Mouse (Mus musculus) CD4-positive, CD25-positive, alpha-beta regulatory T cell, adult 4 months (primary cell): ENCODE results near the gene Ttll5. TPM values are rescaled to one million over a fixed set of nuclear protein-coding genes. Genes with fewer than 3 reads are reported as not detected.

Source experiments
- ATAC-seq: one replicate; pipeline ENCODE4 v1.8.0; 2017
- polyA plus RNA-seq, 2 experiments: library from polyadenylated mRNA; unstranded; fragments of 100-300 nt; shearing (Covaris generic); gene quantifications; one replicate each; pipeline ENCODE4 v1.2.1; 2017

Ttll5 gene
- 10 to 100 TPM in 1 of 2 experiments, 1 to 10 TPM in 1; 8.3 to 11.0 TPM for polyA plus RNA-seq

DNA sequence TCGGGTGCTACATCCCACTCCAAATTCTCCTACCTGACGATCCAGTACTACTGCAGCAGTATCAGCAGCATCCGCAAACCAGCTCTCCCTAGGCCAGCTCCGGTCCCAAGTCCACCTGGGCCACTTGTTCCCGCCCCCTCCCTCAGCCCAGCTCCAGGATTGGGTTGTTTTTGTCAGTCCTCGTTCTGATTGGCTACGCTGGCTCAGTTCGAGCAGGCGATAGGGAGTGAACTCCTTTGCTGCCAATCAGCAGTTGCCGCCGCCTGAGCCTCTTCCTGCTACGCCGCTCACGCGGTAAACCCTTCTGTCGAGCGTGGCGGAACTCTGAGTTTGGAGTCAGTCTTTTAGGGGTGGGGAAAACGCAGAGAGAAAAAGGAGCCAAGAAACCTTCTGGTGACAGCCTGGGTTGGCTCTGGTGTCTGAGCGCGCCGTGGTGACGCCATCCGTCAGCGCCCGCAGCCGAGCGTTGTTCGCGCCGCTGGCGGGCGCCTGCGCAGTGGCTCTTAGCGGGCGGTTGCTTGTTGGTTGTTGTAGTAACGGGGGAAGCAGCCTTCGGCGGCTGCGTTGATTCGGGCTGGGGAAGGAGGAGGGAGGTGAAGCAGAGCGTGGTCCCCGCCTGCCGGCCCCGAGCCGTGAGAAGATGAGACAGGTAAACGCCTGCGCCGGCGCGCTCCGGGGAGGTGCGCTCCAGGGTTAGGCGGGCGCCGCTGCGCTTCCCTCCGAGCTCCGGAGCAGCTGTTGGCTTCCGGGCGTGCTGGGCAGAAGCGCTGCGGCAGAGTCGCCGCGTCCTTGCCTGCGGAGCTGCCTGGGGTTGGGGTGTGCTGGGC is at the start of gene Ttll5, which contains the start of gene Erg28:
TSS of gene Ttll5 (plus strand) at position 222 of the 827 bp plus-strand sequence.
TSS of gene Erg28 (minus strand) at position 113 of the 827 bp plus-strand sequence.
- ATAC-seq: peak; percentile 90

DNA sequence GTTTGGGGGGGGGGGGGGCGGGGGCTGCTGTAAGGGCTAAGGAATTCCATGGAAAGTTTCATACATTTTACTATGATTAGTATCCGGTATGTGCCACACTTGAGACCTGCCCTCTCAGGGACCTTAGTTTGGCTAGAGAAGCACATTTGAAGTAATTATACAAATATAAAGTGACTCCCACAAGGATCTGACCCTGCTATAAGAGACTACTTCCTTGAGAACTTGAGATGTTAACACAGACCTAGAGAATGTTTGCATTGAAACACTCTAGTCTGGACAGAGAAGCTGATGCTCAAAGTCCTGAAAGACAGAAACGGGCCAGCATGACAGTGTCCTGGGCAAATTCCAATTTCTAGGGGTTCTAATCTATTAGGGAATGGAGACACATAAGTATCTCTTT is 45.5 kb upstream of the Ttll5 start:
- ATAC-seq: no peak

DNA sequence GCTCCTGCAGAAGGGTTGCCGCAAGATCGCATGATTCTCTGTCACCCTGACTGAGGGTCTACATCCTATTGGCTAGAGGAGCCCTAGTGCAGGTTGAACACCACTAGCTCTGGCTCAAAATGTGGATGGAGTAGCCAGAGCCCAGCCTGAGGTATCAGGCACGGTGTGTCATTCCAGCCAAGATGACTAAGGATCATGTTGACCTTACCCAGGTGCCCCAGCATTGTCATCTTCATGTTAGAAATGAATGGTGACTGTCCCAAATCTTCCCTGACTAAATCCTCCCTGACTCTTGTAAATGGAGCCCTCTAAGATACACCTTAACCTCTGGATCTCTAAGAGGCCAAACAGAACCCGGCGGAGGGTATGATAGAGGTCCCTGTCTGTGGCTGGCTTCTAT is 44.8 kb upstream of the Ttll5 start:
- no peak for ATAC-seq

GRCm38 (mm10) chr12:85781606-85782005 is 42.9 kb upstream of the Ttll5 start:
- ATAC-seq: no peak

- no peak for ATAC-seq
These were observed 39.3 kb upstream of the Ttll5 start for GRCm38 (mm10) chr12:85784916-85785815.

DNA sequence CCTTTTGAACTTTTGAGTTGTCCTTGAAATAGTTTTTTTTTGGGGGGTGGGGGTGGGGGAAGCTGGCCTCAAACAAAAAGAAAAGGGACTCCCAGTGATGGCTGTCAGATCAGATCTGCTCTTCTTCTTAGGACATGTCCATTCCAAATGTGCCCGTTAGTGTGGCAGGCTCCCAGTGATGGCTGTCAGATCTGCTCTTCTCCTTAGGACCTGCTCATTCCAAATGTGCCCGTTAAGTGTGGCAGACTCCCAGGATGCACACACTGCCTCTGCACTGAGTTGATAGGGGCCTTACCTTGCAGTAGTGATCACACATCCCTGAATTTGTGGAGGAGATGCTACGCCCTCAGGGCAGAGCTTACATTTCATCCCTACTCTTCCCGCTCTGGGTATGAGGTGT is 32.3 kb upstream of the Ttll5 start:
- ATAC-seq: no peak

DNA sequence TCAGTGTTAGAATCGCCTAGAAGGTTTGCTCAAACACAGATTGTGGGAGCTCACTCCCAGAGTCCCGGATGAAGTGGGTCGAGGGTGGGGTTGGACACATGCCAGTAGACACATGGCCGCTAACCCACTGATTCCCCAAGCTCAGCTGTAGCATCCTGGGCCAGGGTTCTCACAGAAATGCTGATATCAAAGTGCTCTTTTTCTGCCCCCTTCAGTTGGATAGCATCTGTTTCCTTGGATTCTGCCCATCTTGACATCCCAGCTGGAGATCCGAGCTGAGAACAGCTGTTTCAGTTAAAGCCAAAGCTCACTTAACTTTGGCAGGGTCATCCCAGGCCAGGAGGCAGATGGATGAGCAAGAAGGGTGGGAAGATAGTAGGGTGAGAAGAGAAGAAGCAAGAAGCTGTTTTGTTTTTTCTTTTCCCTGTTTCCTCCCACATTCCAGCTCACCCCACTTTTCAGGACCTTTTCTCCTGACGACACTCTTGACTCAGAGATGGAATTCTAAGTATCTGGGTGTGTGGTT is 31.6 kb upstream of the Ttll5 start:
- ATAC-seq: no peak

GRCm38 (mm10) chr12:85794094-85794493 is 30.4 kb upstream of the Ttll5 start:
- ATAC-seq: no peak

DNA sequence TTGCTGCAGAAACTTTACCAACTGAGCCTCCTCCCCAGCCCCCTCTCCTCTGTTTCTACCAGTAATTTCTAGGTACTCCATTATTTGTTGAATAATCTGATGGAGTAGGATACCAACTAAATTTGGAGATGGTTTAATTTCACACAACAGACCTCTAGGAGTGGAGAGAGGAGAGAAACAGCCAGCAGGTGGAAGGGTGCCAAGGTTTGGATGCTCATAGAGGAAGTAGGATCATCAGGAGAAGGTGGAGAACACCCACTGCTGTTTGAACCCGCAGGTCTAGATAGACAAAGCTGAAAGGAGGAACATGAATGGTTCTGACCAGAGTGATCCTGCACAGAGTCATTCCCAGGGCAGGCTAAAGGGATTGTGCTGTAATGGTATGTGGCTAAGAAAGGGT is 28.9 kb upstream of the Ttll5 start:
- no peak for ATAC-seq

GRCm38 (mm10) chr12:85800031-85800430 is 24.4 kb upstream of the Ttll5 start:
- ATAC-seq: no peak

- ATAC-seq: no peak
These were observed 14.7 kb upstream of the Ttll5 start for GRCm38 (mm10) chr12:85809726-85810125.

DNA sequence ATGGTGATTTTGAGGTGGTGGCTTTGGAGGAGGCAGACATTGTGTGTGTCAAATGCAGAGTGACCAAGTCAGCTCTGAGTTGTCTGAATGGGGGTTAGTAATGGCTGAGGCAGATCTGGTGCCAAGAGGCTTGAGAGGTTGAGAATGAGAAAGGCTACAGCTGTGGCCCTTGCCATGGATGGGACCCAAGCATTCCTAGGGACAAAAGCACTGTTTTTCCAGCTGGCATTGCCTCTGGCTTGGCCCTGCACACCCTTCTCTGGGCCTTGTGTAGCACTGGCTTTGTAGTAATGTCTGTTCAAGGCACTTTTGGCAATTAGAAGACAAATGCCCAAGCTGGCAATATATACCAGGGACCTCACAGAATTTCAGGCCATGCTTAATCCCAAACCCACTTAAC is 13.5 kb upstream of the Ttll5 start:
- no peak for ATAC-seq

DNA sequence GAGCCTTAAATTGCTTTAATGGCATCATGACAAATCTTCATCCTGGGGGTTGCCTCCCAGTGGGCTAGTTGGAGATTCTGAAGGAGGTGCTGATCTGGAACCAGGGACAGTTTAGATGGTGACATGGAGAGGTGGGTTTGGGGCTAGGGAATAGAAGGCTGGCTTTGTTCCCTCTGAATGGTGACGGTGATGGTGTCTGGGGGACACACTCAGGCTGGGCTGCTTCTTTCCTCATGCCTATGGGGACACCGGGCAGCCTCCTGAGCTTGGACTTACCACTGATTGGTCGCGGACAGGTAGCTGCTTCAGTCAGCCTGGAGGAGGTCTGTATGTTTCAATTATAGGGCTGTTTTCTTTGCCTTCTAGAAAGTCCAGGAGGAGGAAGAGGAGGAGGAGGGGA is 12.8 kb upstream of the Ttll5 start:
- no peak for ATAC-seq

DNA sequence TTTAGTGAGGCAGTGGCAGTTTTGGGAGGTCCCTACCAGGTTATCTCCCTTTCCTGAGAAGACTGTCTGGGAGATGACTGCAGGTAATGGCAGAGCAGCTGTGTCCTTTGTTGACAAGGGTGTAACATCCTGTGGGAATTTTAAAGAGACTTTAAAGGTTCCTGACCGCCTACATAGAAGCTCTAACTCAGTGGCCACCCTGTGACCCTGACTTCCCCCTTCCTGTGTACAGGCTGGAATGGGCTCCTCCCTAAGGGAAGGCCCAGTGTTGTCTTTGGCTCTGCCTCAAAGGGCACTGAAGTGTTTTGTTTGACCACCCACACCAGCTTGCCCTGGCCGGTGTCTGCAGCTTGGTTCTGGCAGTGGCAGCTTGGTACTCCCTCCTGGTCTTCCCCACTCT is 10.9 kb upstream of the Ttll5 start:
- ATAC-seq: no peak

- no peak for ATAC-seq
These were observed 2.4 kb upstream of the Ttll5 start for GRCm38 (mm10) chr12:85822051-85822450.

- no peak for ATAC-seq
These were observed 902 bp downstream of the Ttll5 start for GRCm38 (mm10) chr12:85825361-85825760.

DNA sequence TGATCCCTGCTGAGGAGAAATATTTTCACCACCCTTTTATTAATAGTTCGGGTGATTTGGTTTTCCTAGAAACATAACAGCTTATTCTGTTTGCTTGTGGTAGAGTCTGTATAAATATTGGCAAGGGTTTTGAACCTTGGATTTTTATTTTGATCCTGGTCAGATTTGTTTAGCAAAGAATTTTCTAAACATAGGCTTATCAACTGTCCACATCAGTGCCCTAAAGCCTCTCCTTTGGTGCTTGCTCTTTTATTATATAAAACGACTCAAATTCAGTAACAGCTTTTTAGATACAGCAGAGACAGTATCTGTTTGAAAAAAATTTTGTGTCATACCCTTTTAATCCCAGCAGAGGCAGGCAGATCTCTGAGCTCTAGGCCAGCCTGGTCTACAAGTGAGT is 1.4 kb downstream of the Ttll5 start:
- ATAC-seq: no peak

- no peak for ATAC-seq
These were observed 4.4 kb downstream of the Ttll5 start for GRCm38 (mm10) chr12:85828856-85829255.

GRCm38 (mm10) chr12:85829866-85830265 is 5.4 kb downstream of the Ttll5 start:
- ATAC-seq: no peak

DNA sequence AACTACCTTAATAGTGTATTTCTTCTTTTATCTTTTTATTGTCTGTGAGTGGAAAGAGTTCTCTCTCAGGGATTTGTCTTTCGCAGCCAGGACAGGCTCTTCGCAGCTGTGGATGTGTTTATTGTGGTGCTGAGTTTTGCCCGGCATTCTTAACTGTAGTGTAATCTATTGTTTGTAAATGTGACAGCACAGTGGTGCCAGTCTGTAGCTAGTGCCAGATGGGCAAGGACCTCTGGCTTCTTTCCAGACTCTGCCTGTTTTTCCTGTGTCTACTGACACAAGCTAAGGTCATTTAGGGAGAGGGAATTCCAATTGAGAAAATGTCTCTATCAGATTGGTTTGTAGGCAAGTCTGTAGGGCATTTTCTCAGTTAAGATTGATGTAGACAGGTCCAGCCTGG is 6.2 kb downstream of the Ttll5 start:
- no peak for ATAC-seq

GRCm38 (mm10) chr12:85834543-85834942 is 10.1 kb downstream of the Ttll5 start:
- no peak for ATAC-seq

GRCm38 (mm10) chr12:85837765-85838164 is 13.3 kb downstream of the Ttll5 start:
- ATAC-seq: no peak

GRCm38 (mm10) chr12:85839371-85840000 is 15.0 kb downstream of the Ttll5 start:
- ATAC-seq: peak; percentile 74
